23 mouse cellular contexts compared by ENCODE assay signal in genomic region chr1:188035957-188036356, GRCm38 (mm10).
DNase-seq lines count a peak whose midpoint lies in the region; ATAC-seq and TF ChIP-seq lines count a peak whose summit lies in the region.
"Had no signal": no experiment of that assay in that cellular context is flagged by ENCODE, and none has a peak within 500 bp of the region (broad histone marks: within the 10 kb centered on the region; RNA-seq: fewer than 3 reads in every experiment).

No protein-coding gene starts in this region.

- H3K36me3 ChIP-seq in embryonic facial prominence, embryonic 11.5 days (replicated peaks; ENCODE audit: control insufficient read depth, insufficient read depth, low read depth, low read length): no peaks in the 10 kb centered on the region
- no peaks in the 10 kb centered on the region for H3K36me3 ChIP-seq in embryonic facial prominence, embryonic 10.5 days (replicated peaks)
- H3K36me3 ChIP-seq in forebrain, embryonic 14.5 days (ENCODE audit: control insufficient read depth, insufficient read depth, low read length): no peaks in the 10 kb centered on the region
- no peaks in the 10 kb centered on the region for H3K36me3 ChIP-seq in forebrain, embryonic 15.5 days
- no peaks in the 10 kb centered on the region for H3K36me3 ChIP-seq in forebrain, postnatal 0 days (ENCODE audit: insufficient read depth)
- H3K36me3 ChIP-seq in forebrain, embryonic 12.5 days (replicated peaks): no peaks in the 10 kb centered on the region
- H3K36me3 ChIP-seq: embryonic facial prominence, embryonic 12.5 days; G1E had no signal

- H3K9me3 ChIP-seq in embryonic facial prominence, embryonic 11.5 days (replicated peaks; ENCODE audit: control insufficient read depth, low read length): no peaks in the 10 kb centered on the region
- no peaks in the 10 kb centered on the region for H3K9me3 ChIP-seq in embryonic facial prominence, embryonic 10.5 days
- H3K9me3 ChIP-seq in forebrain, embryonic 14.5 days (replicated peaks; ENCODE audit: control insufficient read depth, low read length): no peaks in the 10 kb centered on the region
- no peaks in the 10 kb centered on the region for H3K9me3 ChIP-seq in forebrain, embryonic 15.5 days
- no peaks in the 10 kb centered on the region for H3K9me3 ChIP-seq in forebrain, postnatal 0 days (ENCODE audit: low read length)
- no peaks in the 10 kb centered on the region for H3K9me3 ChIP-seq in forebrain, embryonic 12.5 days
- H3K9me3 ChIP-seq: embryonic facial prominence, embryonic 12.5 days had no signal

- no peak overlapping the region for H3K9ac ChIP-seq in embryonic facial prominence, embryonic 11.5 days (replicated peaks; ENCODE audit: low read length)
- H3K9ac ChIP-seq in forebrain, embryonic 14.5 days (ENCODE audit: low read length): no peak overlapping the region
- no peak overlapping the region for H3K9ac ChIP-seq in forebrain, embryonic 15.5 days (replicated peaks)
- H3K9ac ChIP-seq in forebrain, postnatal 0 days: no peak overlapping the region
- no peak overlapping the region for H3K9ac ChIP-seq in forebrain, embryonic 12.5 days
- H3K9ac ChIP-seq: embryonic facial prominence, embryonic 12.5 days had no signal

- no peak overlapping the region for H3K4me2 ChIP-seq in embryonic facial prominence, embryonic 11.5 days (ENCODE audit: low read depth, low read length)
- H3K4me2 ChIP-seq in forebrain, embryonic 14.5 days (ENCODE audit: low read length): no peak overlapping the region
- H3K4me2 ChIP-seq in forebrain, embryonic 15.5 days (replicated peaks): no peak overlapping the region
- no peak overlapping the region for H3K4me2 ChIP-seq in forebrain, postnatal 0 days (ENCODE audit: low read depth)
- no peak overlapping the region for H3K4me2 ChIP-seq in forebrain, embryonic 12.5 days
- H3K4me2 ChIP-seq: embryonic facial prominence, embryonic 12.5 days had no signal

- no peak for TF ChIP-seq POLR2A in brain, embryonic 14.5 days (IDR thresholded peaks at IDR 0.05; ENCODE audit: borderline replicate concordance, extremely low read depth, insufficient read depth, insufficient read length, poor library complexity, severe bottlenecking)

- peak; percentile 7 for DNase-seq in embryonic facial prominence, embryonic 11.5 days (ENCODE audit: low spot score)
- no peak for DNase-seq in embryonic facial prominence, embryonic 10.5 days (ENCODE audit: low spot score)
- DNase-seq in forebrain, embryonic 14.5 days (ENCODE audit: low spot score): peak; percentile 60
- DNase-seq in forebrain, postnatal 0 days: no peak
- peak; percentile 72 for DNase-seq in brain, embryonic 14.5 days (ENCODE audit: low read depth)
- no peak for DNase-seq in cerebellum, adult 9-11 months
- DNase-seq: adrenal gland, adult 8-10 months; adrenal gland, postnatal 14 days; adrenal gland, postnatal 36 days; B cell, adult 2 months; cerebellum, adult 11 months; cerebellum, adult 18-20 months; cerebellum, adult 8-10 months; cerebellum, postnatal 10 days; cerebellum, postnatal 25 days had no signal

- TF ChIP-seq CTCF in forebrain, postnatal 0 days (IDR thresholded peaks at IDR 0.05; ENCODE audit: low read depth): no peak
- TF ChIP-seq CTCF in brain, embryonic 14.5 days (IDR thresholded peaks at IDR 0.05; ENCODE audit: borderline replicate concordance, extremely low read depth, insufficient read depth, insufficient read length): no peak

- no peaks in the 10 kb centered on the region for H3K27me3 ChIP-seq in embryonic facial prominence, embryonic 11.5 days (ENCODE audit: control insufficient read depth, insufficient read depth, low read length)
- no peaks in the 10 kb centered on the region for H3K27me3 ChIP-seq in embryonic facial prominence, embryonic 10.5 days (replicated peaks; ENCODE audit: low read depth, poor library complexity, severe bottlenecking)
- no peaks in the 10 kb centered on the region for H3K27me3 ChIP-seq in forebrain, embryonic 14.5 days (replicated peaks; ENCODE audit: control insufficient read depth, insufficient read depth, low read length)
- no peaks in the 10 kb centered on the region for H3K27me3 ChIP-seq in forebrain, embryonic 15.5 days
- H3K27me3 ChIP-seq in forebrain, postnatal 0 days (ENCODE audit: insufficient read depth, low read length): no peaks in the 10 kb centered on the region
- no peaks in the 10 kb centered on the region for H3K27me3 ChIP-seq in forebrain, embryonic 12.5 days
- H3K27me3 ChIP-seq: CH12.LX; embryonic facial prominence, embryonic 12.5 days had no signal

- no peak overlapping the region for H3K4me3 ChIP-seq in embryonic facial prominence, embryonic 11.5 days (ENCODE audit: low read depth, low read length)
- H3K4me3 ChIP-seq in embryonic facial prominence, embryonic 10.5 days: no peak overlapping the region
- no peak overlapping the region for H3K4me3 ChIP-seq in forebrain, embryonic 14.5 days (ENCODE audit: low read depth, low read length)
- H3K4me3 ChIP-seq in forebrain, embryonic 15.5 days: no peak overlapping the region
- no peak overlapping the region for H3K4me3 ChIP-seq in forebrain, postnatal 0 days (ENCODE audit: low read depth, low read length)
- H3K4me3 ChIP-seq in forebrain, embryonic 12.5 days (replicated peaks): no peak overlapping the region
- H3K4me3 ChIP-seq: embryonic facial prominence, embryonic 12.5 days had no signal

- no peaks in the 10 kb centered on the region for H3K4me1 ChIP-seq in embryonic facial prominence, embryonic 11.5 days (ENCODE audit: control insufficient read depth, insufficient read depth, low read length)
- peaks cover 4% of the 10 kb centered on the region; the same call in 1 of the 2 replicates for H3K4me1 ChIP-seq in embryonic facial prominence, embryonic 10.5 days
- H3K4me1 ChIP-seq in forebrain, embryonic 14.5 days (ENCODE audit: control insufficient read depth, insufficient read depth, low read length): peaks cover 9% of the 10 kb centered on the region; the same call in 1 of the 2 replicates
- H3K4me1 ChIP-seq in forebrain, embryonic 15.5 days: peaks cover 6% of the 10 kb centered on the region
- H3K4me1 ChIP-seq in forebrain, postnatal 0 days (ENCODE audit: insufficient read depth): no peaks in the 10 kb centered on the region
- H3K4me1 ChIP-seq in forebrain, embryonic 12.5 days: peaks cover 8% of the 10 kb centered on the region; the same call in 1 of the 2 replicates
- H3K4me1 ChIP-seq: embryonic facial prominence, embryonic 12.5 days had no signal

- H3K27ac ChIP-seq in embryonic facial prominence, embryonic 11.5 days (replicated peaks; ENCODE audit: low read depth, low read length): no peak overlapping the region
- no peak overlapping the region for H3K27ac ChIP-seq in embryonic facial prominence, embryonic 10.5 days (replicated peaks)
- no peak overlapping the region for H3K27ac ChIP-seq in forebrain, embryonic 14.5 days (ENCODE audit: low read depth, low read length)
- H3K27ac ChIP-seq in forebrain, embryonic 15.5 days (replicated peaks): no peak overlapping the region
- H3K27ac ChIP-seq in forebrain, postnatal 0 days (ENCODE audit: low read depth, low read length): no peak overlapping the region
- no peak overlapping the region for H3K27ac ChIP-seq in forebrain, embryonic 12.5 days
- H3K27ac ChIP-seq: embryonic facial prominence, embryonic 12.5 days had no signal

- WGBS in embryonic facial prominence, embryonic 11.5 days: 64% methylated on average over 8 of the region's 8 CpGs
- 60% methylated on average over 8 of the region's 8 CpGs for WGBS in embryonic facial prominence, embryonic 10.5 days
- WGBS in forebrain, embryonic 14.5 days: 34% methylated on average over 8 of the region's 8 CpGs
- 29% methylated on average over 8 of the region's 8 CpGs for WGBS in forebrain, embryonic 15.5 days
- WGBS in forebrain, postnatal 0 days: 32% methylated on average over 8 of the region's 8 CpGs
- WGBS in forebrain, embryonic 12.5 days: 49% methylated on average over 8 of the region's 8 CpGs

- ATAC-seq in embryonic facial prominence, embryonic 11.5 days (replicated peaks; ENCODE audit: insufficient number of reproducible peaks, low FRiP score, low TSS enrichment, low read depth): no peak
- ATAC-seq in forebrain, embryonic 14.5 days: no peak
- no peak for ATAC-seq in forebrain, embryonic 15.5 days (replicated peaks)
- peak; percentile 40; the same call in 1 of the 2 replicates for ATAC-seq in forebrain, postnatal 0 days
- ATAC-seq in forebrain, embryonic 12.5 days (ENCODE audit: low FRiP score): no peak
- ATAC-seq: activated CD4-positive, CD25-positive, alpha-beta regulatory T cell, adult 4 months; CD4-positive, CD25-positive, alpha-beta regulatory T cell, adult 4 months; Patski had no signal

Comparison
In these comparisons a context has a peak if more than half of its experiments do, and no peak if none do; other contexts are left out.
1. DNase-seq: peak in embryonic facial prominence, embryonic 11.5 days (single experiment), forebrain, embryonic 14.5 days (single experiment) and brain, embryonic 14.5 days (single experiment); none in embryonic facial prominence, embryonic 10.5 days (single experiment), forebrain, postnatal 0 days (single experiment) and cerebellum, adult 9-11 months (single experiment).